Mouse (Mus musculus) myocyte (in vitro differentiated cells): ENCODE data around the gene Padi2. TPM values are rescaled to one million over a fixed set of nuclear protein-coding genes. Genes with fewer than 3 reads are reported as not detected.
A peak's percentile ranks its signal among the peaks of the same experiment; 100 is the strongest.

ENCODE experiments used
- H3K27me3 ChIP-seq: one replicate; pipeline ENCODE4 v1.6.1; 2011; ENCODE audit not compliant: control insufficient read depth, insufficient read depth, insufficient read length
- H3K36me3 ChIP-seq: one replicate; pipeline ENCODE4 v1.6.1; 2011; ENCODE audit not compliant: control insufficient read depth, insufficient read depth
- H3K4me2 ChIP-seq: one replicate; pipeline ENCODE4 v1.6.1; 2011; ENCODE audit warnings: low read depth, control low read depth
- H3K4me3 ChIP-seq: one replicate; pipeline ENCODE4 v1.5.1; 2011; ENCODE audit warnings: mild to moderate bottlenecking, control low read depth, moderate library complexity
- H3K79me2 ChIP-seq: one replicate; pipeline ENCODE4 v1.6.1; 2011; ENCODE audit not compliant: control insufficient read depth, insufficient read depth
- H3ac ChIP-seq: one replicate; pipeline ENCODE4 v1.6.1; 2011; ENCODE audit not compliant: control insufficient read depth, insufficient read length
- CEBPB ChIP-seq: IDR thresholded peaks from 2 replicates; pipeline ENCODE4 v1.6.1; 2011; ENCODE audit warnings: mild to moderate bottlenecking, moderate library complexity; ENCODE audit not compliant: poor library complexity, insufficient read depth, severe bottlenecking
- E2F4 ChIP-seq: IDR thresholded peaks from one replicate; pipeline ENCODE4 v1.6.1; 2011; ENCODE audit warnings: mild to moderate bottlenecking, control low read depth, moderate library complexity; ENCODE audit not compliant: insufficient read depth
- MAX ChIP-seq: IDR thresholded peaks from one replicate; pipeline ENCODE4 v1.6.1; 2011; ENCODE audit warnings: low read depth, mild to moderate bottlenecking, control low read depth
- MYOD1 ChIP-seq, 3 experiments: IDR thresholded peaks; one replicate each; pipeline ENCODE4 v1.6.1; 2011; ENCODE audit warnings: control low read depth in 2 of 3, low read depth in 2 of 3, mild to moderate bottlenecking in 2 of 3, moderate library complexity in 1 of 3; ENCODE audit not compliant: insufficient read length in 2 of 3, control insufficient read depth in 1 of 3
- MYOG ChIP-seq, 3 experiments: IDR thresholded peaks; one replicate each; pipeline ENCODE4 v1.6.1; 2011; ENCODE audit warnings: control low read depth in 2 of 3, low read depth in 2 of 3, mild to moderate bottlenecking in 2 of 3; ENCODE audit not compliant: insufficient read length in 2 of 3, control insufficient read depth in 1 of 3, insufficient read depth in 1 of 3
- POLR2A ChIP-seq: IDR thresholded peaks from one replicate; pipeline ENCODE4 v1.6.1; 2011; ENCODE audit warnings: low read depth, mild to moderate bottlenecking, control low read depth, moderate library complexity; ENCODE audit not compliant: insufficient read length
- POLR2AphosphoS2 ChIP-seq: IDR thresholded peaks from one replicate; pipeline ENCODE4 v1.6.1; 2011; ENCODE audit warnings: low read depth, control low read depth; ENCODE audit not compliant: insufficient read length
- REST ChIP-seq: IDR thresholded peaks from one replicate; pipeline ENCODE4 v1.6.1; 2011; ENCODE audit warnings: mild to moderate bottlenecking, control low read depth, moderate library complexity; ENCODE audit not compliant: insufficient read depth, insufficient read length
- SRF ChIP-seq: IDR thresholded peaks from one replicate; pipeline ENCODE4 v1.6.1; 2011; ENCODE audit warnings: low read depth; ENCODE audit not compliant: control insufficient read depth, insufficient read length
- TCF12 ChIP-seq: IDR thresholded peaks from one replicate; pipeline ENCODE4 v1.6.1; 2011; ENCODE audit warnings: mild to moderate bottlenecking, control low read depth; ENCODE audit not compliant: poor library complexity, insufficient read depth, severe bottlenecking
- TCF3 ChIP-seq: IDR thresholded peaks from one replicate; pipeline ENCODE4 v1.6.1; 2011; ENCODE audit warnings: low read depth, control low read depth; ENCODE audit not compliant: insufficient read length
- USF1 ChIP-seq: IDR thresholded peaks from one replicate; pipeline ENCODE4 v1.6.1; 2011; ENCODE audit warnings: low read depth, mild to moderate bottlenecking, control low read depth, moderate library complexity
- polyA plus RNA-seq: library from polyadenylated mRNA; unstranded; fragments of >200 nt; fragmentation: generic; extraction: Trizol; gene quantifications from one replicate; pipeline ENCODE4 v1.2.1, GENCODE M21; 2012; ENCODE audit warnings: missing spikeins

Gene Padi2
- polyA plus RNA-seq, 1 experiment: 20.7 TPM

DNA sequence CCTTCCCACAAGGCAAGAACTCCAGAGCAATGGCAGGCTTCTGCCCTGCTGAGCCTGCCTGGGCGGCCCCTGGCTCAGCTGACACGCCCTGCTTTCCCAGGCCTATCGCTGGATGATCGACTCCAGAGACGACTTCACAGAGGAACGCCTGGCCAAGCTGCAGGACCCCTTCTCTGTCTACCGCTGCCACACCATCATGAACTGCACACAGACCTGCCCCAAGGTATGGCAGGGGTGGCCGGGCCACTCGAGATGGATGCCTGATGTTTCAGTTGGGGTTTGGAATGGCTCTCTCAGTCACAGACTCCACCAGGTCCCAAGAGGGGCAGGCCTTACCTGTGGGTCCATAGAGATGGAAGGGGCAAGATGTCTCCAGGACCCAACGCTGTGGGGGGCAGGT lies 71.1 kb downstream of the Padi2 start:
- no peak overlapping the region for H3ac ChIP-seq
- H3K79me2 ChIP-seq: no peaks in the 10 kb centered on the region
- peaks cover 19% of the 10 kb centered on the region for H3K36me3 ChIP-seq
- H3K4me2 ChIP-seq: no peak overlapping the region
- H3K27me3 ChIP-seq: no peaks in the 10 kb centered on the region
- H3K4me3 ChIP-seq: no peak overlapping the region
- TF ChIP-seq TCF3 (no peak), MYOD1 (IDR thresholded peaks at IDR 0.05; ENCODE audit: control insufficient read depth in 1 of 3, insufficient read length in 2 of 3, low read depth in 2 of 3) (no peak), MAX (no peak), TCF12 (no peak)

GRCm38 (mm10) chr4:140977886-140978692 lies 71.9 kb downstream of the Padi2 start:
- Histone ChIP-seq H3K27me3 (no peaks in the 10 kb centered on the region), H3K4me3 (no peak overlapping the region), H3K36me3 (peaks cover 16% of the 10 kb centered on the region), H3K4me2 (no peak overlapping the region), H3K79me2 (no peaks in the 10 kb centered on the region), H3ac (no peak overlapping the region)
- TF ChIP-seq TCF12: no peak
- TF ChIP-seq POLR2AphosphoS2: peak; percentile 32
- peak; percentile 19 for TF ChIP-seq POLR2A

- no peak for TF ChIP-seq SRF
- no peak for TF ChIP-seq MYOD1 (IDR thresholded peaks at IDR 0.05; ENCODE audit: control insufficient read depth in 1 of 3, insufficient read length in 2 of 3, low read depth in 2 of 3)
- TF ChIP-seq REST: no peak
- TF ChIP-seq TCF3: no peak
- TF ChIP-seq TCF12: no peak
- TF ChIP-seq USF1: no peak
- no peak for TF ChIP-seq MYOG (IDR thresholded peaks at IDR 0.05; ENCODE audit: control insufficient read depth in 1 of 3, insufficient read depth in 1 of 3, insufficient read length in 2 of 3, low read depth in 2 of 3)
- no peak for TF ChIP-seq POLR2AphosphoS2
- TF ChIP-seq POLR2A: no peak
- no peak for TF ChIP-seq CEBPB
- TF ChIP-seq E2F4: no peak
- no peak for TF ChIP-seq MAX
- Histone ChIP-seq H3K27me3 (peaks cover 8% of the 10 kb centered on the region), H3K36me3 (peaks cover 1% of the 10 kb centered on the region), H3K4me2 (no peak overlapping the region), H3K79me2 (no peaks in the 10 kb centered on the region), H3ac (no peak overlapping the region), H3K4me3 (no peak overlapping the region)
These were observed 75.5 kb downstream of the Padi2 start for GRCm38 (mm10) chr4:140981605-140982004.

DNA sequence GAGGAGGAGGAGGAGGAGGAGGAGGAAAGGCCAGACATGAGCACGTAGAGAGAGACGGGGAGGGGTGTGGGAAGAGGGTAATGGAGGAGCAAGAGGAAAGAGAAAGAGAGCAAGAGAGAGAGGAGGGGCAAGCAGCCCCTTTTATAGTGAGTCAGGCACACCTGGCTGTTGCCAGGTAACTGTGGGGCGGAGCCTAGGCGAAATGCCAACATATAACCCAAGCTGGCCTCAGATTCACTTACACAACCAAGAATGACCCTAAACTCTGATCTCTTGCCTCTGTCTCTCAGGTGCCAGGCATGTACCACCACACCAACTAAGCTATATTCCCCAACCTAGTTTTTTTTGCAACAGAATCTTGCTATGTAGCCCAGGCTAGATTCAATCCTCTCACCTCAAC lies 76.7 kb downstream of the Padi2 start:
- no peak for TF ChIP-seq POLR2AphosphoS2
- TF ChIP-seq USF1: no peak
- TF ChIP-seq POLR2A: no peak
- no peak for TF ChIP-seq TCF12
- TF ChIP-seq MYOG (IDR thresholded peaks at IDR 0.05; ENCODE audit: control insufficient read depth in 1 of 3, insufficient read depth in 1 of 3, insufficient read length in 2 of 3, low read depth in 2 of 3): no peak
- no peak for TF ChIP-seq REST
- no peak for TF ChIP-seq TCF3
- TF ChIP-seq CEBPB: no peak
- no peak for TF ChIP-seq E2F4
- Histone ChIP-seq H3K36me3 (no peaks in the 10 kb centered on the region), H3K4me3 (no peak overlapping the region), H3K27me3 (peaks cover 8% of the 10 kb centered on the region), H3K4me2 (no peak overlapping the region), H3ac (no peak overlapping the region), H3K79me2 (no peaks in the 10 kb centered on the region)

- Histone ChIP-seq H3K4me2 (peak overlapping the region; percentile 24), H3K27me3 (peaks cover 8% of the 10 kb centered on the region)
These were observed 77.3 kb downstream of the Padi2 start for GRCm38 (mm10) chr4:140983442-140983841.

More at GRCm38 (mm10) chr4:140983442-140983841, 77.3 kb downstream of the Padi2 start:
- no peaks in the 10 kb centered on the region for H3K36me3 ChIP-seq
- TF ChIP-seq MYOG (IDR thresholded peaks at IDR 0.05; ENCODE audit: control insufficient read depth in 1 of 3, insufficient read depth in 1 of 3, insufficient read length in 2 of 3, low read depth in 2 of 3) (peak in 2 of 3 experiments; percentile 78 to 97), MYOD1 (IDR thresholded peaks at IDR 0.05; ENCODE audit: control insufficient read depth in 1 of 3, insufficient read length in 2 of 3, low read depth in 2 of 3) (peak in 2 of 3 experiments; percentile 68 to 84), REST (no peak), USF1 (no peak), TCF12 (no peak), CEBPB (no peak), POLR2A (no peak), MAX (no peak), TCF3 (peak; percentile 40), POLR2AphosphoS2 (no peak), SRF (no peak), E2F4 (no peak)
- no peak overlapping the region for H3ac ChIP-seq
- H3K4me3 ChIP-seq: no peak overlapping the region
- H3K79me2 ChIP-seq: no peaks in the 10 kb centered on the region
